Mouse (Mus musculus): ENCODE results near the gene Car15.

Gene Car15

GRCm38 (mm10) chr16:17801777-17802455 is 36.2 kb downstream of the Car15 start:
- DNase-seq (ENCODE audit: low read depth): no peak

- DNase-seq (ENCODE audit: low read depth): no peak
Measured at GRCm38 (mm10) chr16:17799584-17799983, 38.6 kb downstream of the Car15 start.

GRCm38 (mm10) chr16:17798321-17799180 is 39.6 kb downstream of the Car15 start:
- DNase-seq (ENCODE audit: low read depth): no peak

- no peak for DNase-seq (ENCODE audit: low read depth)
Measured at GRCm38 (mm10) chr16:17797812-17798311, 40.3 kb downstream of the Car15 start.

- no peak for DNase-seq (ENCODE audit: low read depth)
Measured at GRCm38 (mm10) chr16:17796971-17797811, 41.0 kb downstream of the Car15 start, which contains the start of gene Scarf2. Gene Scarf2 (plus strand): TSS chr16:17797282.

- DNase-seq (ENCODE audit: low read depth): no peak
Measured at GRCm38 (mm10) chr16:17796519-17796918, 41.6 kb downstream of the Car15 start.

GRCm38 (mm10) chr16:17795643-17796042 is 42.5 kb downstream of the Car15 start:
- DNase-seq (ENCODE audit: low read depth): no peak

GRCm38 (mm10) chr16:17794047-17794446 is 44.1 kb downstream of the Car15 start:
- no peak for DNase-seq (ENCODE audit: low read depth)

- DNase-seq (ENCODE audit: low read depth): no peak
Measured at GRCm38 (mm10) chr16:17792728-17793127, 45.4 kb downstream of the Car15 start.

- DNase-seq (ENCODE audit: low read depth): no peak
Measured at GRCm38 (mm10) chr16:17785337-17785736, 52.8 kb downstream of the Car15 start.
